Mouse (Mus musculus) B cell, adult 2 months (primary cell): Measurements from ENCODE around the gene Olfr691.
"Not testable (repeated sequence)": the region's sequence is repeated elsewhere in the genome, so short reads cannot be mapped to it uniquely, and the experiment has no call there.

Experiments used
- DNase-seq, 2 experiments: peaks; one replicate each; pipeline ENCODE4 v3.0.0; 2022

The Olfr691 gene

DNA sequence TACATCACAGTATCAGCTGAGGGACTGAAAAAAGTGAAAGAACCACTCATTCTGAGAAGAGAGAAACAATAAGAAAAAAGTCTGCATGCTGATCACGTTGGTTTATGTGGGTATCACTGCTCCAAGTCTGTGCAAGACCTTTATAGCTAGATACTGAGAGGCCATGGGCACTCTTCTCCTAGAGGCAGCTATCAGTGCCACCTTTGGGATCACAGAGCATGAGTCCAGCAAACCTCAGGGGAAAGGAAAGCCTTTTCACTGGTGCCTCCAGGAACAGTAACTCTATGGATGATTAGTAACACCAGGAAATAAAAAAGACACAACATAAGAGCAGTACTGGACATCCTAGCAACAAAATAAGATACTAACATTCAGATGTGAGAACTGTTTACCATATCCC lies at the start of gene Olfr691:
Gene Olfr691 (minus strand): TSS at position 101 of the 400 bp plus-strand sequence.
- DNase-seq = no peak

DNA sequence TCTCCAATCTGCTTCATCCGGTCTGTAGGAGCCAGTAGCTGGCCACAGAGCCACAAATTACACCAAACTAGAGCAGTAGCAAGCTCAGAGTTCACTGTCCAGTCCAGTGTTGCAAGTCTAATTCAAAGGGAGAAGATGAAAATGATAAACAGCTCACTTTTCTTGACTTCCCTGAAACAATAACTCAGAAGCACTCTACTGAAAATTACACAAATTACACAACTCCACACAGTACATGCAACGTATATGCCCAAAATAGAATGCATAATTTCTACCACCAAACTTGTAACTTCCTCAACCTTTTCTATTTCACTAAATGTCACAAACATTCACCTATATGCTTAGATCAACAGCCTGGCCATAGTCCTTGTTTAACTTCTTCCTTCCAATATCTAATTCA lies 48.2 kb upstream of the Olfr691 start:
- DNase-seq = no peak

- no peak for DNase-seq
Measured at GRCm38 (mm10) chr7:105387696-105388095, 45.6 kb upstream of the Olfr691 start.

- DNase-seq = no peak
Measured at GRCm38 (mm10) chr7:105380329-105380728, 38.3 kb upstream of the Olfr691 start.

DNA sequence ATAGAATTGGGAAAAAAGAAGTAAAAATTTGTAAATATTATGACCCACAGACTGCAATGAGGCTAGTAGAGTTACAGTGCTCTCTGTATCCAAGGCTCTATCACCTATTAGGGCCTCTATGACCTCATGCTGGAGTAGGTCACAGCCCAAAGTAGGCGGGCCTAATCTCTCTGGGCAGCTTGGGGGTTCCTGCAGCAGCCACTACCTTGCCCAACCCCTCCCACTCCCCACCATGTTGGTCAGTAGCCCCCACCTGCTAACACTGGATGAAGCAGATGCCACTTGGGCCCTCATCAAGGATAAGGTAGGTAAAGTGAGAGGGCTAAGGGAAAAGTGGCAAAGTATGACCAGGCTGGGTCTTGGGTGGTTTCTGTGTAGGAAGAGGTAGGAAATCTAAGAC lies 32.8 kb upstream of the Olfr691 start, which contains the start of gene Gm5901:
Gene Gm5901 (plus strand): TSS at position 173 of the 400 bp plus-strand sequence.
- no peak for DNase-seq

DNA sequence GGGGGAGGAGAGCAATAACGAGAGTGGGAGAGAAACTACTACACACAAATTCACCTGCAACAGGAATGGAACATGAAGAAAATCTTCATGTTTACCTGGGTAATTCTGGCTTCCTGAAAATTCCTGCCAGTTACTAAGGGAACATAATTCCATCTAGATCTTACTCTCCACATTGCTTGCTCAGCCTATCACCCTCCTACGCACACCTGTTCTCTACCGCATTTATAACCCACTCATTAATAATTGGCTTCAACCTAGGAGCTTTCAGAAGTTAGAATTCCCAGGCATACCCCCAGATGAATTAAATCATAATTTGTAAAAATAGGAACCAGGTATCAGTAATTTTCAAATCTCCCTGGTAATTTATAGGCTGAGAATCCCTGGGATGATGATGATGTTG lies 31.9 kb upstream of the Olfr691 start:
- DNase-seq = no peak

DNA sequence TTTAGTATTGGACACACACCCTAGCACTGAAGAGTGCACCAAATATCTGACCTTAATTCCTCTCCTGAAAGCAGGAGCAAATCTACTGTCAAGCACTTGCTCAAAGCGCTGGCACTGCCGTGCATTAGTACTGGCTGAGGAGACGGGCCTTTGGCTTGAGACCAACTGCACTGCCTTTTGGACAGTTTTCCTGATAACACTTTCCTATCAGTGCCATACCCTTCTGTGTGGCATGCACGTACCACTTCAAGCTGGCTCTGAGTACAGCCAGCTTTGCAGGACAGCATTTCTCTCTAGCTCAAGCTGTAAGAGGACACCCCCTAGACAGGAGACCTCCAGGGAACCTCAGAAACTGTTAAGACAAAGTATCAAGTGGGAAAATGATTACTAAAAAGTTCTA lies 31.4 kb upstream of the Olfr691 start:
- DNase-seq = no peak

- no peak for DNase-seq
Measured at GRCm38 (mm10) chr7:105372912-105373311, 30.8 kb upstream of the Olfr691 start.

DNA sequence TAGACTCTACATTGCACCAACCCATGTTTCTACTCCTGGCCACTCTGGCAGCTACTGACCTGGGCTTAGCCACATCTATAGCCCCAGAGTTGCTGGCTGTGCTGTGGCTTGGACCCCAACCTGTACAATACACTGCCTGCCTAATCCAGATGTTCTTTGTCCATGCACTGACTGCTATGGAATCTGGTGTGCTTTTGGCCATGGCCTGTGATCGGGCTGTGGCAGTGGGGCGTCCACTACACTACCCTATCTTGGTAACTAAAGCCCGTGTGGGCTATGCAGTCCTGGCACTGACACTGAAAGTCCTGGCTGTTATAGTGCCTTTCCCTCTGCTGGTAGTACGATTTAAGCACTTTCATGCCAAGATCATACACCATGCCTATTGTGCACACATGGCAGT lies 26.5 kb upstream of the Olfr691 start:
- DNase-seq = no peak

GRCm38 (mm10) chr7:105367930-105368329 lies 25.9 kb upstream of the Olfr691 start, which contains the start of gene Olfr692:
Olfr692 (plus strand) TSS chr7:105368230.
- DNase-seq = no peak

DNA sequence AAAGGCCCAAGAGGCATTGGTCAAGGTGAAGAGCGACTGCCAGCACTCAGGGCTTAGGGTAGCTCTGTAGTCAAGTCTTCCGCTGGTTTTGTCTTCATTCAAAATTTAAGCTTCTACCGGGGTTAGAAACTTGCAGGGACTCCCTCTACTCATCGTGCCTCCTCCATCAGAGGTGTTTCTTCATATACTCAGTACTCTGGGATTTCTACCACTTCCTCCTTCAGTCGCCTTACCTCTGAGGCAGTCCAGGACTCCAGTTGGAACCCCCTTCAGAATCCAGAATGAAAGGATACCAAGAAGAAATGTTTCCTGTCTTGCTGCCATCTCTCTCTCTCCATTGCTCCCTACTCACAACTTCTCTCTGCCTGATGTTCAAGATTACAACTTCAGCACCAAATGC lies 25.2 kb upstream of the Olfr691 start:
- DNase-seq = no peak

- DNase-seq = no peak
Measured at GRCm38 (mm10) chr7:105361713-105362112, 19.6 kb upstream of the Olfr691 start.

- not testable (repeated sequence) for DNase-seq
Measured at GRCm38 (mm10) chr7:105356487-105356886, 14.4 kb upstream of the Olfr691 start.

DNA sequence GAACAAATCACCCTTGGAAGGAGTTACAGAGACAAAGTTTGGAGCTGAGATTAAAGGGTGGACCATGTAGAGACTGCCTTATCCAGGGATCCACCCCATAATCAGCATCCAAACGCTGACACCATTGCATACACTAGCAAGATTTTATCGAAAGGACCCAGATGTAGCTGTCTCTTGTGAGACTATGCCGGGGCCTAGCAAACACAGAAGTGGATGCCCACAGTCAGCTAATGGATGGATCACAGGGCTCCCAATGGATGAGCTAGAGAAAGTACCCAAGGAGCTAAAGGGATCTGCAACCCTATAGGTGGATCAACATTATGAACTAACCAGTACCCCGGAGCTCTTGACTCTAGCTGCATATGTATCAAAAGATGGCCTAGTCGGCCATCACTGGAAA lies 14.0 kb upstream of the Olfr691 start:
- DNase-seq = not testable (repeated sequence)

DNA sequence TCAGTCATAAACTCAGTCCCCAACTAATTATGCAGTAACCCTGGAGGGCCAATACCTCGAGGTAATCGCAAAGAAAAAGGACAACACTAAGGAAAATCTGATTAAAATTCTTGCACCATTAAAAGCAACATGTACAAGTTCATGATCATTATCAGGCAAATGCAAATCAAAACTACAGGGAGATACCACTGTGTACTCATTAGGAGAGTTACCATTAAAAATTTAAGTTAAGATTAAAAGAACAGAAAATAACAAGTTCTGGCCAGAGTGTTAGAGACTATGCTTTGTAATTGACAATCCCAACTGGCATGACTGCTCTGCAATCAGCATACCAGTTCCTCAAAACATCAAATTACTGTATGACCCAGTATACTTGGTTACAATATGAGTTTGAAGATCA lies 682 bp upstream of the Olfr691 start:
- no peak for DNase-seq

DNA sequence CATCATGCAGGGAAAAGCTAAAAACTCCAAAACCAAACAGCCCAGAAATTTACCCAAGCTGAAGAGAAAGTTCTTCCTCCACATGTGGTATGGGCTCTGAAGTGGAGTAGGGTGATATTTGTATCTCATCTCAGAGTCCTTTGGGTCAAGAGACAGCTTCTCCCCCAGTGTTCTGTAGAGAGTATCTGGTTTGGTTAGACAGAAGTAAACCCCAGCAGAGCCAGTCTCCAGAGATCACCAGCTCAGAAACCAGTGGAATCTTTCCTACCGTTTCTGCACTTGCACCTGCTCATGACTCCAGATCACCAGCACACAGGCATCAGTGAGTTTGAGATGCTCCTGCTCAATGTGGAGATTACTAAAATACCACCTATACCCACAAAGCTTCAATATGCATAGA lies 8.1 kb downstream of the Olfr691 start, which contains the start of gene Olfr690:
Gene Olfr690 (minus strand): TSS at position 101 of the 400 bp plus-strand sequence.
- no peak for DNase-seq

DNA sequence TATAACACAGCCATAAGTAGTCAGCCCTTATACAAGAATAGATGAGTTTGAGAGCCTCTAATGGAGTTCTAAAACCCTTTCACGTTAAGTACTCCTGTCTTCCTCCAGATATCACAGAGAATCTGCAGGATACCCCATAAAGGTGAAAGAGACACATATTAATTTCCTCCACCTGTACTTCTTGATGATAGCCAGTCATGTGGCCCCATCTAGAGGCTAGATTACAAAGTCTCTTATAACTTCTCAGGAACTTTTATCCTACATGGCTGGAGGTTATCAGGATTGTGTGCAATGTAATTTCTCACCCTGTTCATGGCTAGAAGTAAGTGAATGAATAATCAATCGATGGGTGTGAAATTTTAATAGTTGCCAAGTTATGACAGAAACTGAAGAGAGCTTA lies 16.8 kb downstream of the Olfr691 start:
- no peak for DNase-seq

GRCm38 (mm10) chr7:105310865-105311264 lies 31.2 kb downstream of the Olfr691 start, which contains the start of gene Olfr689:
Olfr689 (plus strand) TSS chr7:105311165.
- no peak for DNase-seq

- no peak for DNase-seq
Measured at GRCm38 (mm10) chr7:105290051-105290450, 52.0 kb downstream of the Olfr691 start.

DNA sequence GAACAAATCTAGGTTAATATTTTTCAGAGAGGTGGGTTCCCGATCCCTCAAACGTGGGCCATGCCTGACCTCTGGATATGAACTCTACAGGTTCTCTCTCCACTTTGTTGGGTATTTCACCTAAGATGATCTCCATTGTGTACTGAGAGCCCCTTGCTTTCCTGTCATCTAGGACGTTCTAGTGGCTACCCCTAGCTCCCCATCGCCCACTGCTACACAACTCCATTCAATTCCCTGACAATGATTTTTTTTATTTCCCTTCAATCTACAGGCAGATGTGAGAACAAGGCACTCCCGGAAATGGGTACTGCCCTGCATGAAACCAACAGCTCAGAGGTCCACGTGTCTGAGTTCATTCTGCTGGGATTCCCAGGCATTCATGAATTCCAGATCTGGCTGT lies 54.3 kb downstream of the Olfr691 start, which contains the start of gene Olfr688:
Gene Olfr688 (plus strand): TSS at position 301 of the 400 bp plus-strand sequence.
- no peak for DNase-seq
